Mouse (Mus musculus) adrenal gland (tissue): Measurements from ENCODE around the gene Agpat4.

ENCODE experiments used
- intact Hi-C: fragments of 180-260 bp; cut with DNase I; formaldehyde crosslinking; loops from one replicate; pipeline ENCODE4 v1.15.1; 2025
- long read RNA-seq, 2 experiments: library from polyadenylated mRNA; unstranded; transcript quantifications; one replicate each; pipeline ENCODE4 v2.0.0; 2020; ENCODE audit warnings: borderline replicate concordance in 1 of 2; ENCODE audit not compliant: insufficient replicate concordance in 1 of 2

The Agpat4 gene
- long read RNA-seq, experiment 1, transcript Agpat4-201 (9 exons, 1,915 nt) = major isoform, 25 of 31 reads
- long read RNA-seq, experiment 1, partial matches to known transcripts = 3 of 31 reads
- long read RNA-seq, experiment 1, other reads (novel, unspliced or antisense) = 3 of 31 reads
- long read RNA-seq, experiment 2, transcript Agpat4-201 (9 exons, 1,915 nt) = major isoform, 97 of 121 reads
- long read RNA-seq, experiment 2, partial matches to known transcripts = 18 of 121 reads
- long read RNA-seq, experiment 2, other reads (novel, unspliced or antisense) = 6 of 121 reads

DNA sequence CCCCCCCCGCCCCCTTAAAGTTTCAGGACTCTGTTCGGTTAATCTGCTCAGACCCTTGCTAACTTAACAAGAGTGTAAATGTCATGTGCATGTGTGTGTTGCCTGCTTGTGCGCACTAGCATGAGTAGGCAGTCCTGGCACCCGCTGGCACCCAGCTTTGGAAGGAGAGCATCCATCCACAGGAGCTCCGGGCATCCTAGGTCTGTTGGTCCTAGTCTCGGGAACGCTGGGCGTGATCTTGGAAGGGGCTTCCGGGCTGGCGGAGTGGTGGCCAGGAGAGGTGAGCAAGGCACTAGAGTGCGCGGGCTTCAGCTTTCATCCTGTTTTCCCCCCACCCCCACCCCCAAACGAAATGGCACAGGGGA is at the start of gene Agpat4:
Gene Agpat4, plus strand, starts transcription at position 144 of the 365 bp plus-strand sequence.
- intact Hi-C loops = loop anchor here (5.0 kb wide), 1 partner anchor 76 kb away; no protein-coding TSS in a partner anchor

DNA sequence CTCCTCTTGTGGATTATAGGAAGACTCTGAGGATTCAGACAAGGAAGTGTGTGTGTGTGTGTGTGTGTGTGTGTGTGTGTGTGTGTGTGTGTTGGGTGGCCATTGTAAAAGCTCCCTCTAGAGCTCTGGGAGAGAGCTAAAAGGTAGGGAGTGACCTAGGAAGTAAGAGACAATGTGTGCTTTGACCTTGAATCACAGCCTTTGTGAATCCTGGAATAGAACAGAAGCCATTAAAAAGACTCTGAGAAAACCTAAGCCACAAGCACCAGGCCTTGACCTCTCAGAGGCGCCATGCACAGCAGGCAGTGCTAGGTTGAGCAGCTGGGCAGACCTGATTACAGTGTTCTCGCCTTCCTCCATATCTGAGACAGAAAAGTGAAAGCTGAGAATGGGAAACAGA is 41.7 kb upstream of the Agpat4 start:
- intact Hi-C loops = no loop called here

DNA sequence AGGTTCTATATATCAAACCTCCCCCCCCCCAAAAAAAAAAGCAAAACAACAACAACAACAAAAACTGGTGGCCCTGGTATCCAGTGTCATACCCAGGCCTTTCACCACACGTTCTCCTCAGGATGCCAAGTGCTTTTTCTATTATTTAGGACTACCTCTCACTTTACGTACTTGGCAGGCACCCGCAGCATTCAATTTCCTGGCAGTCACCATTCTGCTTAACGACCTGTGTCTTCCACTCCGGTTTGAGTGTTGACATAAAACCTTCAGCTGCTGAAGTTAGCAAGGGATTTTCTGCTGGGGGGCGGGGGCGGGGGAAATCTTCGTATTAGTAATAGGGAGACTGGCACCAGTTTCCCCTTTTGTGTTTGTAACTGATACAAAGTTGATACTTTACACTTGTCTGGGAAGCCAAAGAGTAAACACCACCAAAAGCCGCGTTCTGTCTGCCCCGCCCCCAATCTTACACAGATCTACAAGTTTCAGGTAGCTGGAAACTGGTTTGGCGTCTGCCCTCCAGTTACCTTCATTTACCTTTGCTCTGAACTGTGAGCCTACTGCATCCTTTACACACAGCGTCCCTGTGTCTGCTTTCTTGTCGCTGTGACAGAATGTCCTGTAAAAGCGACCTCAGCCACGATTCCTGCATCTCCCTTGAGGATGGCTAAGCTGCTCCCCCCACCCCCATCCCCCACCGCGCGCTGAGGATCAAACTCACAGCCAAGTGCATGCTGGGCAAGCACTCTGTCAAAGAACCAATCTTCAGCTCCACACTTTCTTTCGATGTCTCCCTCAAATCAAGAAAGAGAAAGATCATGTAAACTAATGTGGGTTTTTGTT is 37.6 kb upstream of the Agpat4 start:
- intact Hi-C loops = no loop called here

DNA sequence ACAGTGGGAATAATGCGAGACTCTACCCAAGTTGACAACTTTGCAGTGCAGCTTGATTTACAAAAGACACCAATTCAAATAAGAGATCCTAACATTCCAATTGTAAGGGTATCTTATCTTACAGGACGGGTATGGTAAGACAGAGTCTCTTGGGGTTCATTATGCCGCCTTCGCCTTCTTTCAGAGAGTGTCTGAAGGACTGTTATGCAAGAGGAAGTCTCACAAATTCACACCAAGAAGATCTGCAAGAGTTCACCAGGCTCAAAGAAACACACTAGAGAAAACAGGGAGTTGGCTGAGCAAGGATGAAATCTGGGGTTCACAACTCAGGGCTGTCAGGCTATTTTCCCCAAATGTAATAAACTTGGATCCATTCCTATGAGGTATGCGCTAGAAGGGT is 36.3 kb upstream of the Agpat4 start:
- intact Hi-C loops = no loop called here

- intact Hi-C loops = no loop called here
Observed at GRCm38 (mm10) chr17:12090261-12090927, 28.1 kb upstream of the Agpat4 start.

DNA sequence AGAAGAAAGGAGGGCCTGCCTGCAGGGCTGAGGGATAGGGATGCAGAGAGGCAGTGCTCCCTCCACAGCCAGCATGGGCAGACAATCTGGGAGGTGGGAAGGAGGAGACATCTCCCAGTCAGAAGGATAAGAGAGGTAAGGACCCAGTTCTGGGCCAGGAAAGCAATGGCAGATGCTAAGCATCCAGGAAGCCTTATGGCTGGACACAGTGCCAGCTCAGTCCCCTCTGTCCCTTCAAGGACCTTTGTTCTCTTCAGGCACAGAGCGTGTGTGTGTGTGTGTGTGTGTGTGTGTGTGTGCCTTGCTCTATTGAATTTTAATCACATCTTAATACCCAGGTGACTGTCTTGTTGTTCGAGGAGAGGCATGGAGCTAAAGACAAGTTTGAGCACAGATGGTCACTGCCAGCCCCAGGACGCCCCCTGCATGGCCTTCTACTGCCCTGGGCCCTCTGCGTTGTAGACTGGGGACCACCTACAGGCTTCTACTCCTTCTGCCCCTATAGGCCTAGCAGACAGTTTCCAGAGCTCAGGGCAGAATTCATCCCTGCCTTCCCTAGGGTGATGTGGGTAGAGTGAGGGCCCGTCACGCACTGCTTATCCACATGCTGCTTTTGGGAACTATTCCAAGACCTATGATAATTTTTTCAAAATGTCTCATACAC is 25.5 kb upstream of the Agpat4 start:
- intact Hi-C loops = no loop called here

- intact Hi-C loops = no loop called here
Observed at GRCm38 (mm10) chr17:12094016-12094415, 24.5 kb upstream of the Agpat4 start.

DNA sequence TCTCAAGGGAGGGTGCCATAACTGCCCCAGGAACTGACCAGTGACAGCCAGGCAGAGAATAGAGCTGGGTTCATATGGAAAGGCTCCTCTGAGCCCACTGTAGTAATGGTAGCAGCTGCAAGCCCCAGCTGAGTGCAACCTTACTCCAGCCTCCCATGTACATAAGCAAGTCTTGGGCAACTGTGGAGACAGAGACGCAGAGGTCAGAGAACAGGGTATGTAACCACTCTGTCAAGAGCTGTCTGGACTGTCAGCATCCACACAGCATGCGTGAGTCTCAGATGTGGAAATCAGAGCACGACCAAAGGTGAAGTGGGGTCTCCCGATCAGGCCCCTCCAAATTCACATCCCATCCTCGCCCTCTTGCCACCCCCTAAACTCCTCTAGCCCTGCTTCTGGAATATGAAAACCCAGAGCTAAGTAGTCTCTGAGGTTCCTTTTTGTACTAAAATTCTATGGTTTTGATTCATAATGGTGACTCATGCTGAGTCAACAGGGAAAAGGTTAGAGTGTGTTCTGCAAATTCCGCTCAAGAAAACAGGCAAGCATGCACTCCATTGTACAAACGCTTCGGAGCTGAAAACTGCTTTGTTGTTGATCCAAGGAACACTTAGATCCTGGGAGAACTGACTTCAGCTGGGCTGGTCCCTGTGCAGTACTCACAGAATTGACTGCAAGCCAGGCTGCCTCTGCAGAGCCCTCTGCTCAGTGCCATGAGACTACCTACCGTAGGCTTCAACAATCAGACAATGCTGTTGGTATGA is 23.5 kb upstream of the Agpat4 start:
- intact Hi-C loops = no loop called here

GRCm38 (mm10) chr17:12099415-12099814 is 19.1 kb upstream of the Agpat4 start:
- intact Hi-C loops = no loop called here

DNA sequence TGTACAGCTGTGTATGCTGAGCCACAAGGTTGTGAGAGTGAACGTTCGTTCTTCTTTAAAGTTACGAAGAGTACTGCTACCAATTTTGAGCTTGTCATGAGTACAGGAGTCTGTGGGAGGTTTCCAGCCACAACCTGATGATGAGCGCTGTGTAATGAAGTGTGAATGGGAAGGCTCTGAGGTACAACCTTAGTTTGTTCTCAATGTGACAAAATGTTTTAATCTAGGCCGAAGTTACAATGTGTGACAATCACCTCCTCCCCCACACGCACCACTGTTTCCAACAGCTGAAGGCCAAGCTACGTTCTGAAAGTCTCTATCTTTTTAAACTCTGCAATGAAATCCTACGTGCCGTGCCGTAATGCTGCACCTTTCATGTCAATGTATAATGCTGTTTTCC is 16.2 kb upstream of the Agpat4 start:
- intact Hi-C loops = loop anchor here (5.0 kb wide), 1 partner anchor 110 kb away; no protein-coding TSS in a partner anchor

DNA sequence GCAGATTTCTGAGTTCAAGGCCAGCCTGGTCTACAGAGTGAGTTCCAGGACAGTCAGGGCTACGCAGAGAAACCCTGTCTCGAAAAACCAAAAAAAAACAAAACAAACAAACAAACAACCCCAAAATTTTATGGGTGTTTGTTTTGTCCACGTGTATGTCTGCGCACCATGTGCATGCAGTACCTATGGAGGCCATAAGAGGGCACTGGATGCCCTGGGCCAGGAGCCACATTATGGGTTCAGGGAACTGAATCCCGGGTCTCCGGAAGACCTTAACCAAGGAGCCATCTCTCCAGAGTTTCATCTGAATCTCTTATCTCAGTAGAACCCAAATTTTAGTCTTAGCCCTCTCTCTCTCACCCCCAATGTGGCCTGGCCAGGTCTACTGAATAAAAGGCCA is 14.7 kb upstream of the Agpat4 start:
- intact Hi-C loops = loop anchor here (5.0 kb wide), 1 partner anchor 109 kb away; no protein-coding TSS in a partner anchor

GRCm38 (mm10) chr17:12104245-12104644 is 14.3 kb upstream of the Agpat4 start:
- intact Hi-C loops = loop anchor here (5.0 kb wide), 1 partner anchor 108 kb away; no protein-coding TSS in a partner anchor

GRCm38 (mm10) chr17:12104690-12105089 is 13.8 kb upstream of the Agpat4 start:
- intact Hi-C loops = loop anchor here (5.0 kb wide), 1 partner anchor 108 kb away; no protein-coding TSS in a partner anchor

- intact Hi-C loops = no loop called here
Observed at GRCm38 (mm10) chr17:12106255-12106654, 12.2 kb upstream of the Agpat4 start.

DNA sequence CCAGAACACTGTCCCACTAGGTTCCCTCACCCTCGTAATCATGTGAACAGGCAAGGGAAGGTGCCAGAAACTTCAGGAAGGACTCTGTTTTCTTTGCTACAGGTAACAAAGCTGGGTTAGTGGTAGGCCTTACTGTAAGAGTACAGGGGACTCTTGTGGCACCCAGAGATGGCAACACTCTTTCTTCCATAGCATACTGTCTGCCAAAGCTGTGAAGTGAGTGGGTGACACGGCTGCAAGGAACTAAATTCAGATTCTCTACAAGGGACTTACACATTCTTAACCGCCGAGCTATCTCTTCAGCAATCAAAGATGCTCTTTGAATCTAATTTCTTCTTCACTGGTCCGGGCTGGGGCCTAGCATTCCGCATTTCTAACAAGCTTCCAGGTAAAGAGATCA is 4.9 kb upstream of the Agpat4 start:
- intact Hi-C loops = no loop called here

GRCm38 (mm10) chr17:12115086-12115485 is 3.4 kb upstream of the Agpat4 start:
- intact Hi-C loops = loop anchor here (5.0 kb wide), 1 partner anchor 73 kb away; no protein-coding TSS in a partner anchor

DNA sequence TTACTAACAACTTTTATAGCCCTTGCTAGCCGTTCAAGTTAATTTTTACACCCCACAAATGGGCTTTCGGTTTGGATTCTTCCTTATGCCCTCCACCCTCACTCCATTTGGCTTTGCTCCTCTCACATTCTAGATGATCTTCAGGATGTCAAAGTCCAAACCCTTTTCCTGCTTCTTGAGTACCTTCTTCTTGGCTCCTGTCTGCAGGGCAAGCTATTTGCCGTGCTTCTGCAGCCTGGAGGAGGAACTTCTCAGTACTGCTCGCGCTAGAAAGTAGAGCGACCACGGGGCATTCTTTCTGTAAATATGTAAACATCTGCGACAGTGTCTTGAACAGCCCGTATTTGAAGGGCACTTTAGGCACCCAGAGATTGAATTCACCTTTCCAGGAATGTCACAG is 373 bp upstream of the Agpat4 start:
- intact Hi-C loops = loop anchor here (5.0 kb wide), 1 partner anchor 76 kb away; no protein-coding TSS in a partner anchor

GRCm38 (mm10) chr17:12118926-12119641 is 580 bp downstream of the Agpat4 start:
- intact Hi-C loops = loop anchor here (5.0 kb wide), 1 partner anchor 77 kb away; no protein-coding TSS in a partner anchor

DNA sequence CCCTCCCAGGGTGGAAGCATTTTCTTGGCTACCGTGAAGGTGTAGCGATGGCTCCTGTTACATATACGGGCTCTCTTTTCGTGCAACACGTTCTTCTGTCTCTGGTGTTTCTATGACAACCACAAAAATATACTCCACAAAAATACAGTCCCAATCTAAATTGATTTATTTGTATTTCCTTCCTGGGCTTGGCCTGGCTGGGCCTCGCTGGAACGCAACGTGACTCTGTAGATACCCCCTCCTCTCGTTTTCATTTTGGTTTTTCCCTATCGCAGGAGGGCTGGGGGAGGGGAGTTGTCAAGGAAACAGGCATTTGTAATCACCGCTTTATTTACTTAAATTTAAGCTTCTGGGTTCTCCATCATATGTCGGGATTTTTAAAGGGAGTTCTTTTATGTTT is 1.2 kb downstream of the Agpat4 start:
- intact Hi-C loops = loop anchor here (5.0 kb wide), 1 partner anchor 77 kb away; no protein-coding TSS in a partner anchor

DNA sequence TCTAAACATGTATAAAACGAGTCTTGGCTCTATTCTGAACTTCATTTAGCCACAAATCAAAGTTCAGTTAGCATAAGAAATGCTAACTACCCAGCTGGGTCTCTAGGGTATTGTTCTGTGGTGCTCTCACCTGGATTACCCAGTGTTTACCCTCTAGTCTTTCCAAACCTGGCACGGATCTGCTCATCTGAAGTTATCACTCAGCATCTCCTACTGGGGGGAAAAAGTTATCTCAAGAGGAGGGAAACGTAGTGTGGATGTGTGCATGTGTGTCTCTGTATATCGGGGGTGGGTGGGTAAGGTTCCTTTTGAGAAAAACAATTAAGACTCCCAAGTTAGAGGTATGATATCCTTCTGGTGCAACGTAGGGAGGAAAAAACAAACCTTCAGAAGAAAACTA is 1.8 kb downstream of the Agpat4 start:
- intact Hi-C loops = no loop called here
